Mouse (Mus musculus) central nervous system, embryonic 14 days (tissue): ENCODE results near the gene Fam189a2. TPM values are rescaled to one million over a fixed set of nuclear protein-coding genes. Genes with fewer than 3 reads are reported as not detected.

Experiments
- polyA plus RNA-seq: library from polyadenylated mRNA; depleted of rRNA; stranded (reverse); fragments of >200 nt; gene quantifications from 2 replicates; pipeline ENCODE4 v1.2.3, GENCODE M21; 2012; rRNA removed

Fam189a2 gene
- 9.5 and 12.1 TPM in 2 replicates for polyA plus RNA-seq

GRCm38 (mm10) chr19:24030871-24031556 is at the start of gene Fam189a2:
Fam189a2 (minus strand) TSS chr19:24031019.

Other genes with a start within 250 kb of the Fam189a2 start
- gene Tjp2, start 194.0 kb upstream of the Fam189a2 start, polyA plus RNA-seq = 13.6 and 14.2 TPM in 2 replicates
- gene Fxn, start 249.6 kb upstream of the Fam189a2 start, polyA plus RNA-seq = 20.1 and 21.5 TPM in 2 replicates